Mouse (Mus musculus): ENCODE measurements around the gene Tmbim1. TPM values are rescaled to one million over a fixed set of nuclear protein-coding genes. Genes with fewer than 3 reads are reported as not detected.
A peak's percentile ranks its signal among the peaks of the same experiment; 100 is the strongest.
"Not testable (repeated sequence)": the region's sequence is repeated elsewhere in the genome, so short reads cannot be mapped to it uniquely, and the experiment has no call there.

Gene Tmbim1
- 91.2 and 120 TPM in 2 replicates for polyA plus RNA-seq (2012; rRNA removed)

DNA sequence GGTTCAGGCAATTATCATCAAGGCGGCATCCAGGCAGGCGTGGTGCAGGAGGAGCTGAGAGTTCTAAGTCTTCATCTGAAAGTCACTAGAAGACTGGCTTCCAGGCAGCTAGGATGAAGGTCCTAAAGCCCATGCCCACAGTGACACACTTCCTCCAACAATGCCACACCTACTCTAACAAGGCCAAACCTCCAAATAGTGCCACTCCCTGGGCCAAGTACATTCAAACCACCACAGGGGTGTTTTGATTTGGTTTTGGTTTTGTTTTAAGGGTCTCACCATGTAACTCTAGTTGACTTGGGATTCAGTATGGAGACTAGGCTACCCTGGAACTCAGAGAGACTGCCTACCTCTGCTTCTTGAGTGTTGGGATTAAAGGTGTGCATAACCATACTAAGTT lies at the start of gene Tmbim1:
Gene Tmbim1 (minus strand): TSS at position 101 of the 400 bp plus-strand sequence.
- no peak for DNase-seq (ENCODE audit: low spot score)

DNA sequence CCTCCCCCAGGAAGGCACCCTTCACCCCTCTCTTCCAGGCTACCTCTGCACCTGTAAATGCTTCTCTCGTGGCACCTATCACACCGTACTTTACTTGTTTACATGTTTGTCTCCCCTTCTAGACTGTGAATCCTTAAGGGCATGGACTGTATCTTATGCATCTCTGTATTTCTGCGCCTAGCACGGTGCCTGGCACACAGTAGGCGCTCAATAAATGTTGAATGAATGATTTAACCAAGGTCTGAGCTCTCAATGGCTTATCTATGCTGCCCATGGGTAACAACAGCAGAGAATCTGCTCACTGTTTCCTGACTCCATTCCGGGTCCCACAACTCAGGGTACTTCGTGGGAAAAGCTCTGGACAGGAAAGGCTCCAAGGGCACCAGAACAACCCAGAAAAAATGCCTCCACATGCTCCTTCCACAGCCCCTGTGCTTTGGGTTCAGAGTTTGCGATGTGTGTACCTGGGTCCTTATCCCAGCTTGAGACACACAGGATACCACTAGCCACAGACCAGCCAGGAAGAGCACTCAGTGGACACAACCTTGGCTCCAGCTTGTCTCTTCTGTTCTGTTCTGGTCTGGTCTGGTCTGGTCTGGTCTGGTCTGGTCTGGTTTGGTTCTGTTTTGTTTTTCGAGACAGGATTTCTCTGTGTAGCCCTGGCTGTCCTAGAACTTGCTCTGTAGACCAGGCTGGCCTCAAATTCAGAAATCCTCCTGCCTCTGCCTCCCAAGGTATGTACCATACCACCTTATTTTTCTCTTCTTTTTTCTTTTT lies 48.2 kb upstream of the Tmbim1 start:
- DNase-seq (ENCODE audit: low spot score): no peak

DNA sequence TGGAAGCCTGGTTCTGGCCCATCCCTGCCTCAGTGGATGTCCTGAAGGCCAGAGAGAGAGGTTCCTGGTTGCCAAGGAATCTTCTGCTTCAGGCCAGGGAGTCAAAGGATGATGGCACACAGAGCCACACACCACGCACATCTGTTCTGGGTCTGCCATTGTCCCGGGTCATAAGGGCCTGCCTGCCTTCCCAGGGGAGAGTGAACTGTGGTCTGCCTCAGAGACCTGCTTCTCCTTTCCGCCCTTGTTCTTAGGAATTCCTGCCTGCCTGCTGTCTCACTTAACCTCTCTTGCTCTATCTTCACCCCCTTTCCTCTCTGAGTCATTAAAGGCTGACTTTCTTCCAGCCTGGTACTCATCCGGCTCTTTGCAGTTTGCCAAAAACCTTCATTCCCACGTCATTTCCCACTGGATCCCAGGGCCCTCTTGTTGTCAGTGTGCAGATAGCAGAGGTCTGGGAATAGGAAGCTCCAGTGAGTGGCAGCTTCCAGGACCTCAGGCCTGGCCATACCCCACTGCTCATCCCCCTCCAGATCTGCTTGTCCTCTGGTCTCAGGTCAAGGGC lies 47.2 kb upstream of the Tmbim1 start:
- no peak for DNase-seq (ENCODE audit: low spot score)

DNA sequence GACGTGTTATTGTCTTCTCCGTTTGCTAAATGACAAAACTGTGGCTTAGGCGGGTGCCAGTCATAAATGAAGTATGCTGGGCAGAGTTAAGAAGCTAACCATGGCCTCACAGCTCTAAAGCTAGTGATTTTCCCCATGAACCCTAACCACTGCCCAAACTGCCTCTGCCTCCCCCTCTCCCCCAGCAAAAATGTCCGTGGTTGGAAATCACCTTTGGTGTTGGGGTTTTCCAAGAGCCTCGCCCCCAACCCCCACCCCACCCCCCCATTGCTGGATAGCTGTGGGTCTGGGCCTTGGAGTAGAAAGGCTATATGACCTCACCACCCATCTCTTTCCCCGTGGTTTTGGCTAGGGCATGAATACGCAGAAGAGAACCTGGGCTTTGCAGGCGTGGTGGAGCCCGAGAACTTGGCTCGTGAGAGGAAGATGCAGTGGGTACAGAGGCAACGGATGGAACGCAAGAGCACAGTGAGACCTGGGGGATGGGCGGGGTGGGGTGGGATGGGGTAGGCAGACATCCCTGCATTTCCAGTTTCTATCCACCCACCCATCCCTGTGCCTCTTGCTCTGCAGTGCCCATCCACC lies 45.9 kb upstream of the Tmbim1 start:
- DNase-seq (ENCODE audit: low spot score): no peak

DNA sequence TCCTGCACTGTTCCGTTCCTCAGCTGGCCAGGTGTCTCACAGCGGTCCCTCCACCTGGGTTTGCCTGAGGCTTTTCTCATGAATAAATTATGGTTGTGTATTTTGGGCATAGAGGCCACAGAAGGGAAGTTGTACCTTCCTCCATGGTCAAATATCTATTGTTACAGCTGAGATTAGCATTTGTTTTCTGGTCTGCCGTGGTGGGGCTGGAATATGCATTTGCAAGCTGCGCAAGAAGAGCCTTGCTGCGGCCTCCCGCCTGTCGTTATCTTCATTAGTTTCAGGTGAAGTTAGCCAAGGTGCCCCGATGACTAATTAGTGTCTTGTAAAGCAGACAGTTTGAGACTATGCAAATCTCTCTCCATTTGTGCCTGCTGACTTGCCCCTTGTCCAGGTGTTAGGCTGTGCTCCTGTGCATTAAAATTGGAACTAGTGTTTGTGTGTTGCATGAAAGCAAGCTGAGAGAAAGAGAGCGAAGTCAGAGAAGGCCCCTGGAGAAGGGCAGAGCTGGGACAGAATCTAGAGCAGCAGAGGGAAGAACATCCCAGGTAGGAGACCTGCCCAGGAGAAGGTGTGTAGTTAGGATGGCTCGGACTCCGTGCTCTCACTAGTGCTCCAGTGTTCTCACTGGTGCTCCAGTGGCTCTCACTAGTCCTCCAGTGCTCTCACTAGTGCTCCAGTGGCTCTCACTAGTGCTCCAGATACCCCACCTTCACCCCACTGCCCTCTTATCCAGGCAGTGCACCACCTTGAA lies 38.9 kb upstream of the Tmbim1 start:
- no peak for DNase-seq (ENCODE audit: low spot score)

DNA sequence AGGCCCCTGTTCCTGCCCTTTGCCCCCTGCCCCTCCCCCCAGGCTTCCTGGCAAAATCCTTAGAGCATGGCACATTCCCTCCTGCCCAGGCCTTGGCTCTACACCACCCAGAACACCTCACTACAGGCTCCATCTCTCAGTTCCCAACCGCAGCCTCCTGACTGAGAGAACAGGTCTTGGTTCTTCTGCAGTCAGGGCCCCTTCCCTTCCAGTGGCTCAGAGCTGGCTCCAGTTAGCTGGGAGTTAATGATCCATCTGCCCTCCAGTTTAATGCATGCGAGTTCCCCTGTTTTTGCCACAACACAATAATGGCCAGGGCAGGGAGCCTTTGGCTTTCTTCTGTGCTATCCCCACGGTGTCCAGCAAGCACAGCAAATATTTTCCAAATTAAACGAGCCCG lies 37.7 kb upstream of the Tmbim1 start:
- no peak for DNase-seq (ENCODE audit: low spot score)

DNA sequence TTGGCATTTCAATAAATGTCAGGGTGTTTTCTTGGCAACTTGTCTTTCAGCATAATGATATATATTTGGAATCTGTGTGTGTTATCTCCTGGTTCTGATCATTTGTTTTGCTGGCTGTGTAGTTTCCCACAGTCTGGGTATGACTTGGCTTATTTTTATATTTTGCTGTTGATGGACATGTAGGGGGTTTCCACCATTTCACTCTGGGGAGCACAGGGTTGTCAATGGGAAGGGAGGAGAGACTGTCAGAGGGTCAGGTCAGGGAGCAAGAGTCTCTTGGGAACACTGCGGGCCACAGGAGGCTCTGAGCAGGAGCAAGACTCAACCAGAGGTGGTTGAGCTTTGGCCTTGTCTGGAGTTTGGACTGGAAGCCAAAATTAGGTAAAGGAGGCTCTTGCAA lies 36.9 kb upstream of the Tmbim1 start:
- no peak for DNase-seq (ENCODE audit: low spot score)

DNA sequence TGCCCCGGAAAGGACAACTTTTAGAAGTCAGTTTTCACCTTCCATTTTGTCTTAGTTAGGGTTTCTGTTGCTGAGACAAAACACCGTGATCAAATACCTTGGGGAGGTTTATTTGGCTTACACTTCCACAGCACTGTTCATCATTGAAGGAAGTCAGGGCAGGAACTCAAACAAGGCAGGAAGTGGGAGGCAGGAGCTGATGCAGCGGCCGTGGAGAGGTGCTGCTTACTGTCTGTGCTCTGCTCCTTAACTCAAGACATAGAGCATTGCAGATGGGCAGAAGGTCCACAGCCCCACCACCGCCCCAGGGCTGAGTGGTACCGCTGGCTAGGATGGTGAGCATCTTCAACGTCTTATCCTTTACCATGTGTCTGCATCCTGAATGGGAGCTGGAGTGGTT lies 36.5 kb upstream of the Tmbim1 start:
- DNase-seq (ENCODE audit: low spot score): no peak

DNA sequence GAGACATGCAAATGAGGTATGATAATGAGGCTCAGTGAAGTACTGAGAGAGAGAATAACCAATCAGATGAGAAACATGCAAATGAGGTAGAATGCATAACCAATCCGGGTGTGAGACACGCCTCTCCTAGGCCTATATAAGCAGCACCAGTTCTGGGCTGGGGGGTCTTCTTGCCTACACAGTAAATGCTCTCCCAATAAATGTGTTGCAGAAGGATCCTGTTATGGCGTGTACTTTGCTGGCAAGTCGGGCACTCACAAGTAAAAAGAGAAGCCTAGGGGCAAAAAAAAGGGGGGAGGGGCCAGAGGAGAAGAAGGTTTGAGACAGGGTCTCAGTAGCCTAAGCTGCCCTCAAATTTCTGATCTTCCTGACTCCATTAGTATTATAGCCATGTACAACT lies 35.6 kb upstream of the Tmbim1 start:
- not testable (repeated sequence) for DNase-seq (ENCODE audit: low spot score)

DNA sequence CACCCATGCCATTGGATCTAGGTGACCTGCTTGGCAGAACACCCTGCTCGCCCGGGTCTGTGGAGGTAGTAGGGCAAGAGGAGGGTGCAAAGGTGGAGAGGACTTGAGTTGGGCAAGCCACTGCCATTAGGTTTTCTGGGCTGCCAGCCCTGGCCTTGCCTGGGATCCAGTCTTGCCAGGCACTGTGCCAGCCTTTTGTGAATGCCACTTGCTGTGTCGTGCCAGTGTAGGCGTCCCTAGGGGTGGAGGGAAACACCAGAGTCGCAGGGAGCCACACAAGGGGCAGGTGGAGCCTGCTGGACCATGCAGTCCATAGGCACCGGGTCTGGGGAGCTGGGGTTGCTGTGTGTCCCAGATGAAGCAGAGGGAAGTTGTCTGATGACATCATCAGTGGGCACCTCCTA lies 34.9 kb upstream of the Tmbim1 start:
- DNase-seq (ENCODE audit: low spot score): no peak

DNA sequence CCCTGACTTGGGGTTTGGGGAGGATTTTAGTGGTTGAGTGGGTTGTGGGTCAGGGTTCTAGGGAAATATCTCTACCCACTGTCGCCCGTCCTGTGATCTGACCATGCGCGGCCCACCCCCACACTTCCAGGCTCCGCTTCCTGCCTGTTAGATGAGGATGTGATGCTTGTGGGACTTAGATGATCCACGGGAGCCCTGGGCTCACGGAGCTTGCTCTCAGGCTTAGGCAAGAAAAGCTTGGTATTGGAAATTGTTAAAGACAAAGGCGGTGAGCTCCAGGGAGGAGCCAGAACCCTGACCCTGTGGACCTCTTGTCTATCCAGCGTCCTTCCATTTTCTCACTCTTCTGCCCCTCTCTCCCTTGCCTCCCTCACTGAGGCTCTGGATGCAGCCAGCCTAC lies 34.5 kb upstream of the Tmbim1 start:
- DNase-seq (ENCODE audit: low spot score): no peak

DNA sequence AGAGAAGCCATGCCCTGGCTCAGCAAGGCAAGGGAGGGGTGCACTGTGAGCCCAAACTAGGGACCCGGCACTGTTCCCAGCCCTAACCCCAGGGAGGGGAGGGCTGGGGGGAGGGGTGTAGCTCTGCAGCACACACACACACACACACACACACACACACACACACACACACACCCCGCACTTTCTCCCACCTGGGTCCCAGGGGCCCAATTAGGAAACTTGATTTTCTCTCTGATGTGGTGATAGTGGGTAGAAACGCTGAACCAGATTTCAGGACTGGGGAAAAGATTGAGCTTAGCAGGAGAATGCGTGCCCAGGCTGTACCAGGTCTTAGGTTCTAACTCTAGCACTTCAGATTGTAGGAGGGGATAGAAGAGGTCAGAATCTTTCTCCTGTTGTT lies 33.2 kb upstream of the Tmbim1 start:
- no peak for DNase-seq (ENCODE audit: low spot score)

DNA sequence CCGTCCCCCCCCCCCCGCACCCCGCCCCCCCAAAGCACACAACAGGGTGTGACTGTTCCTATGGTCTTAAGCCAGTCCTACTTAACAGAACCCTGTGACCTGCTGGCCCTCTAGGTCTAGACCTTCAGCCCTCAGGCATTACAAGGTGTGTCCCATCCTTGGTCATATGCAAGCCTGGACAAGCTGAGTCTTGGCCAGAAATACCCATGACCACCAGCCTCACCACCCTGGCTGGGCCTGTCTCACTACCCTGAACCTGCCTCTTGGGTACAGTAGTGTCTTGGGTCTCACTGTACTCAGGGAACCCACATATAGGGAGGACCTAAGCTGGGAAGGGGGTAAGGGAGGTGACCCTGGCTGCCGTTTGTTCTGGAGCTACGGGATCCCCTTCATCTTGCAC lies 32.6 kb upstream of the Tmbim1 start:
- DNase-seq (ENCODE audit: low spot score): no peak

DNA sequence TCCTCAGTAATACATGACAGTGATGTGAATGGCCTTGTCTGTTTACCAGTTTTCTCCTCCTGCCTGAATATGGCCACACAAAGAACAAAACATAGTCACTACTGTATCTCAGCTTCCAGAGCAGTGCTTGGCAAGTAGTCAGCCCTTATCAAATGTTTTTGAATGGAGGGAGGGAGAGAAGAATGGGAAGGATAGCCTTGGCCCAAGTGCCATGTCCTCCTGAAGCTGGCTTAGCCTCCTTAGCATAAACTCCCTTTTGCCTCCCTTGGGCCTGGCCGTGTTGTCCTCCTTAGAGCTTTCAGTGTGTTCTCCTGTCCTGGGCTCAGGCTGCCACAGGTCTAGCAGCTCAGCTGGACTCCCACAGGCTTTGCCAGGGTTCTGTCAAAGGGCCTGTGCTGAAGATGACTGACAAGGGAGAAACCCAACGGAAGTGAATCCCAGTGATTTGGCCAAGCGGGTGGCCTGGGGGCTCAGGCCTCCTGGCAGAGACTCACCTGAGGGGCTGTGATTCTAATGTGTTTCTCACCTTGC lies 31.9 kb upstream of the Tmbim1 start:
- DNase-seq (ENCODE audit: low spot score): no peak

DNA sequence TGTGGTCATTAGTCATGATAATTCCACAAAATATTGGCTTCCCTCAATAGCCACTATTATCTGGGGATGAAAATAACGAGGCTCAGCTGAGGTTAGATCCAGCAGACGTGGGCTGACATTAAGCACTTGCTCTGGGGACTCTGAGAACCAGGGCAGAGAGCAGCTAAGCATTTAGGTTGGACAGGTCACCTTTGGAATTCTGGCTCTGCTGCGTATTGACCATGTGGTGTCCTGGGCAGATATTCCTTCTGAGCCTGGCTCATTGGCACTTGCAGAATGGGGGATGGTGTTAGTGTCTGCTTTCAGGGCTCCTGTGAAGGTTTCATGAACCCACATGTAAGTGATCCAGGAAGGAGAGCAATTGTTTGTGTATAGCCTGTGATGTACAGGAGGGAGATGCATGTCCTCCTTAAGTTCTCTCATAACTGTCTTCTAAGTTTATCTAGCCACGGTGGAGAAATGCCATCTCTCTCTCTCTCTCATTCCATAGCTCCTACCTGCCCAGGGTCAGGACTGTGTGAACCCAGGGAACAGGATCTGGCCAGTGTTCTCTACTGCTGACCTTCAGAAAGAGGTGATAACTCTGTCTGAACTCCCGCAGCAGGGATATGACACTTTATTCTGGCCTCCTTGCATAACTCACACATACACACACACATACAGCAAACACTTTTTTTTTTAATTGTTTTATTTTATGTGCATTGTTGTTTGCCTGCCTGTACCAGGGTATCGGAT lies 30.2 kb upstream of the Tmbim1 start:
- DNase-seq (ENCODE audit: low spot score): no peak

DNA sequence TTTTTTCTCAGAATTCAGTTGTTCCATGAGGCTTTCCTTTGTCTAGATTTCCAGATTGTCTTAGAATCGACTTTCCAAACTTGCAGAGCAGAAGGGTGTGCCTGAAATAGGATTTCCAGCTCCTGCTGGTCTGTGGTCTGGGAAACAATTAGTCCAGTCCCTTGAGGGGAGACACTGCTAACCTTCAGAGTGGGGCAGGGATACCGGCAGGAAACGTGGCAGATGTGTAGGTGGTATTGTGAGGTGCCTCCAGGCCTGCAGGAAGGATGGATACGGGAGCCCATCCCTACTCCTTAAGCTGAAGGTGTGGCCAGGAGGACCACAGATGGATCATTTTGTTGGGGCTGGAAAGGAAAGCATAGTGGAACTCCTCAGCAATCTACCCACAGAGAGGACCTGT lies 29.6 kb upstream of the Tmbim1 start:
- no peak for DNase-seq (ENCODE audit: low spot score)

DNA sequence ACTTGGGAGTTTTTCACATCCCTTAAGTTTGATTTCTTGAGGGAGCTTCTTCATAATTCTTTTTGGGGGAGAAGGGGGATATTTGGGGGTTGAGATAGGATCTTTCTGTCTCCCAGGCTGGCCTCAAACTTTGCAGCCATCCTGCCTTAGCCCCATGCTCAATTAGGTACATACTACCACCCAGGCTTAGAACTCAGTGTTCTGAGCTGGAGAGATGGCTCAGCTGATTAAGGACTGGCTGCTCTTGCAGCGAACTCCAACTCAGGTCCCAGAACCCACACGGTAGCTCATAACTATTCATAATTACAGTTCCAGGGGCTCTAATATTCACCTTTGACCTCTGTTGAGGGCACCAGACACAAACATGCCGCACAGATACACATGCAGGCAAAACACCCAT lies 29.2 kb upstream of the Tmbim1 start:
- no peak for DNase-seq (ENCODE audit: low spot score)

DNA sequence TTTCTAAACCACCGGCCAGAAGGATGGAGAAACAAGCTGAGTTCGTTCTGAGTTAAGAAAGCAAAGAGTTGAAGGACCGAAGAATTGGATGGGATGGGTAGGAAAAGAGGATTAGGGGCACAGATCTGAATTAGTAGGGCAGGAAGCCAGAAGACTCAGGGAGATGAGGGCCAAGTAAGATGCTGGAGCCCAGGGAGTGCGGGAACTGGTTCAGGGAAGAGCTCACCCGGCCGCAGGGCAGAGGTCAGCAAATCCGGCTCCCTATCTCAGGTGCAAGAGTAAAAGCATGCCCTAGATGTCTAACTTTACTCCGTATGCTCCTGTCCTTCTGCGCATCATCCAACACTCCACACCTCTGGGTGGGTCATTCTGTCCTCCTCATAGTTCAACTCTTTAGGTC lies 27.5 kb upstream of the Tmbim1 start:
- no peak for DNase-seq (ENCODE audit: low spot score)

DNA sequence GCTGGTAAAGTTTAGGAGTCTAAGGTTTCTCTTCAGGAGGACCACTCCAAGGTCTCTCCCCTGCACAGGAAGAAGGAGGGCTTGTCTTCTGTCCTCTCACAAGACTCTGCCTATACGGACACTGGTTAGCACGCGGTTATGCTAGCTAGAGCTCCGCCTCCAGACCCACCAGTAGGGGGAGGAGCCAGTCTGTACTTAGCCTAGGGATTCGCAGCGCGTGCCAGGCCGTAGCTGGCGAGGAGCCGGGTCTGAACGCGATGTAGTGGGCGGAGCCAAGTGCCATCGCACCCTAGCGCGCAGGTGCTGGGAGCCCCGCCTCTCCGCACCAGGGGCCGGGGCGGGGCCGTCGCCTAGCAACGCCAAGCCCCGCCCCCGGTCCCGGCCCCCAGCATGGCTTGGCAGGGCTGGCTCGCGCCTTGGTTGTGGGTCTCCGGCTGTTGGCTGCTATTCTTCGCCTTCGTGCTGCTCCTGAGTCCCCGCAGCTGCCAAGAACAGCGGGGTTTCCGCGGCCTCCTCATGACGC lies 26.9 kb upstream of the Tmbim1 start:
- peak; percentile 89 for DNase-seq (ENCODE audit: low spot score)

DNA sequence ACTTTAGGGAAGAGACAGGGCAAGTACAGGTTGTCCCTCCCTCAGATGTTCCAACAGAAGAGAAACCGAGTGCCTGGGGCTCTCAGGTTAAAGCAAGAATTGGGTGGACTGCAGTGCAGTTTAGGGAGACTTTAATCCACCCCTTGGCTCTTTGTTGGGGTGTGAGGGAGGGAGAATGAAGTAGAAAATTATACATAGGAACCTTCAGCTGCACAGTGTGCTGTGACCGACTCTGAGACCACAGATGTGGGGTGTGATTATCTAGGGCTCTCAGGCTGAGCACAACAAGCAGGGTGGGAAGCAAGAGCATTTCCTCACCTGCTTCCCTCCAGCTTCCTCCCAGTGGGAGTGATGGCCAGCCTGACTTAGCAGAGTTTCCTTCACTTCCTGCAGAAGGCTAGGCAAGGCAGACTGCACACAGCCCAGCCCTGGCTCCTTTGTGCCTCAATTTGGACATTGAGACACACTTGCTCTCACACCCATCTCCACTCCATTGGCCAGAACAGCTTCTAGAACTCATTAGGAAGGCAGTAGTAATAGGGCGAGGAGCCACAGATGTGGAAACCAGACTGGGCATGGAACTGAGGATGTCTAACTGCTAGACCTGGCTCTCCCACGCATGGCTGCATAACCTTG lies 25.7 kb upstream of the Tmbim1 start:
- DNase-seq (ENCODE audit: low spot score): no peak

DNA sequence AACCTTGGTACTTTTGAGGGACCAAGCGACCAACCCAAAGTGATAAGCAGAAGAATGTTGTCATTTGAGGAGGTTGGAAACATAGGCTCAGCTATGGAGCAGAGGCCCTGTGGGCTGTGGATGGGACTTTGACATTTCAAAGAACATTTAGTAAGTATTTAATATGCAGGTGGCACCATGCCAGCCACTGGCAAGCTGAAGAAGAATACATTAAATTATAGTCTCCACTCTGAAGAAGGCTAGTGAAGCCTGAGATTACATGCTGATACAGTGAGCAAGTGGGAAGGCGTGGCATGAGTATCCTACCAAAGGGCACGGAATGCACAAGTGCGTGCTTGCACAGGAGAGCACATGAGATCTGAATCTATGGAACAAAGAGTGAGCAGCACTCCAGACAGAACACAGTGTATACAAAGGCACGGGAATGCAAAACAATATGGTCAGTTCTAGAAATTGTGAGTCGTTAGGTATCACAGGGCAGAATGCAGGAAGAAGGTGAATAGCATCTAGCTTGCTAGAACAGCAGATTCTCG lies 24.5 kb upstream of the Tmbim1 start:
- no peak for DNase-seq (ENCODE audit: low spot score)
